Comparison of ENCODE assay signal across 14 mouse cellular contexts in genomic region chr4:41331085-41331484, GRCm38 (mm10). TPM values are rescaled to one million over a fixed set of nuclear protein-coding genes. Genes with fewer than 3 reads are reported as not detected.
DNase-seq lines count a peak whose midpoint lies in the region; TF ChIP-seq lines count a peak whose summit lies in the region.
"Had no signal": no experiment of that assay in that cellular context is flagged by ENCODE, and none has a peak within 500 bp of the region (broad histone marks: within the 10 kb centered on the region; RNA-seq: fewer than 3 reads in every experiment).

No protein-coding gene starts in this region.

- H3K4me3 ChIP-seq in kidney, adult 2 months (ENCODE audit: insufficient read depth, low read depth, low read length), result no peak overlapping the region
- H3K4me3 ChIP-seq in bone marrow, adult 2 months (replicated peaks; ENCODE audit: control insufficient read depth, low read depth, low read length), result no peak overlapping the region
- H3K4me3 ChIP-seq: embryonic facial prominence, embryonic 15.5 days; heart, embryonic 13.5 days; neural tube, embryonic 13.5 days had no signal

- peak overlapping the region; percentile 15; the same call in 1 of the 2 replicates for H3K27ac ChIP-seq in kidney, adult 2 months (ENCODE audit: insufficient read depth, low read depth, low read length)
- H3K27ac ChIP-seq in bone marrow, adult 2 months (ENCODE audit: control insufficient read depth, insufficient read depth, low read depth, low read length, poor library complexity), result peak overlapping the region; percentile 47; the same call in 1 of the 2 replicates
- H3K27ac ChIP-seq: embryonic facial prominence, embryonic 15.5 days; heart, embryonic 13.5 days; neural tube, embryonic 13.5 days had no signal

- DNase-seq in kidney, adult 2 months, result peak; percentile 56
- no peak for DNase-seq in kidney, postnatal 10 days
- peak; percentile 83 for DNase-seq in liver
- DNase-seq in skeletal muscle tissue, adult 2 months (ENCODE audit: low read depth, low spot score), result peak; percentile 43
- DNase-seq in testis, postnatal 10 days (ENCODE audit: low spot score), result no peak
- no peak for DNase-seq in right cerebral cortex, postnatal 14 days
- no peak for DNase-seq in cerebellum, adult 11 months
- DNase-seq: cerebellum, adult 2 months; right cerebral cortex, postnatal 4 days had no signal

- peaks cover 13% of the 10 kb centered on the region; the same call in 1 of the 2 replicates for H3K4me1 ChIP-seq in kidney, adult 2 months (ENCODE audit: control insufficient read depth, insufficient read depth, low read length)
- no peaks in the 10 kb centered on the region; the same call in 1 of the 2 replicates for H3K4me1 ChIP-seq in bone marrow, adult 2 months (ENCODE audit: control insufficient read depth, insufficient read depth, low read length)
- H3K4me1 ChIP-seq: embryonic facial prominence, embryonic 15.5 days; heart, embryonic 13.5 days; neural tube, embryonic 13.5 days had no signal

- no peak for TF ChIP-seq POLR2A in kidney, adult 2 months (IDR thresholded peaks at IDR 0.05; ENCODE audit: low read depth, low read length)
- no peak for TF ChIP-seq POLR2A in bone marrow, adult 2 months (IDR thresholded peaks at IDR 0.05; ENCODE audit: borderline replicate concordance, control insufficient read depth, low read depth, low read length)

- H3K36me3 ChIP-seq in kidney, adult 2 months (ENCODE audit: control insufficient read depth, insufficient read depth, low read length), result no peaks in the 10 kb centered on the region
- H3K36me3 ChIP-seq: embryonic facial prominence, embryonic 15.5 days; heart, embryonic 13.5 days; neural tube, embryonic 13.5 days had no signal

- no peak for TF ChIP-seq CTCF in kidney, adult 2 months (conservative IDR thresholded peaks at IDR 0.05; ENCODE audit: insufficient read depth, insufficient read length, low read depth, low read length)
- no peak for TF ChIP-seq CTCF in bone marrow, adult 2 months (IDR thresholded peaks at IDR 0.05; ENCODE audit: control insufficient read depth, insufficient read depth, low read length)

- H3K27me3 ChIP-seq in kidney, adult 2 months (replicated peaks; ENCODE audit: control insufficient read depth, insufficient read depth, low read length), result no peaks in the 10 kb centered on the region
- H3K27me3 ChIP-seq: CH12.LX; embryonic facial prominence, embryonic 15.5 days; heart, embryonic 13.5 days; neural tube, embryonic 13.5 days had no signal

- WGBS in kidney, adult 2 months, result 59% methylated on average over 3 of the region's 3 CpGs
- 50% methylated on average over 3 of the region's 3 CpGs for WGBS in bone marrow, adult 2 months

RNA-seq across cellular contexts. Expression of gene Dcaf12, which starts 16.4 kb away (rescaled TPM):
- 26.3 and 30.9 TPM in 2 replicates for polyA plus RNA-seq in kidney, adult 2 months (2012; rRNA removed)
- 76.7 and 82.1 TPM in 2 replicates for polyA plus RNA-seq in bone marrow, adult 2 months (2011; ENCODE audit: insufficient read depth, insufficient read length, low replicate concordance, missing spikeins)

RNA-seq across cellular contexts. Expression of gene Ubap1, which starts 17.7 kb away (rescaled TPM):
- polyA plus RNA-seq in kidney, adult 2 months (2012; rRNA removed), result 38.8 and 40.4 TPM in 2 replicates
- 37.4 and 67.8 TPM in 2 replicates for polyA plus RNA-seq in bone marrow, adult 2 months (2011; ENCODE audit: insufficient read depth, insufficient read length, low replicate concordance, missing spikeins)

RNA-seq across cellular contexts. Expression of gene Ubap2, which starts 56.1 kb away (rescaled TPM):
- polyA plus RNA-seq in kidney, adult 2 months (2012; rRNA removed), result 38.9 and 39.3 TPM in 2 replicates
- 30.9 and 64.5 TPM in 2 replicates for polyA plus RNA-seq in bone marrow, adult 2 months (2011; ENCODE audit: insufficient read depth, insufficient read length, low replicate concordance, missing spikeins)

Comparison
In these comparisons a context has a peak if more than half of its experiments do, and no peak if none do; other contexts are left out.
1. DNase-seq: peak in kidney, adult 2 months (single experiment), liver (single experiment) and skeletal muscle tissue, adult 2 months (single experiment); none in kidney, postnatal 10 days (single experiment), testis, postnatal 10 days (single experiment), right cerebral cortex, postnatal 14 days (single experiment) and cerebellum, adult 11 months (single experiment).